Mouse (Mus musculus) neutrophil, adult 83 days (primary cell): ENCODE measurements around the gene Iscu. TPM values are rescaled to one million over a fixed set of nuclear protein-coding genes. Genes with fewer than 3 reads are reported as not detected.

Source experiments
- total RNA-seq, 2 experiments: library from RNA; stranded (reverse); gene quantifications; one replicate each; pipeline ENCODE4 v1.2.4; 2023

Iscu gene
- 10 to 100 TPM; 81.5 to 87.7 TPM for total RNA-seq

DNA sequence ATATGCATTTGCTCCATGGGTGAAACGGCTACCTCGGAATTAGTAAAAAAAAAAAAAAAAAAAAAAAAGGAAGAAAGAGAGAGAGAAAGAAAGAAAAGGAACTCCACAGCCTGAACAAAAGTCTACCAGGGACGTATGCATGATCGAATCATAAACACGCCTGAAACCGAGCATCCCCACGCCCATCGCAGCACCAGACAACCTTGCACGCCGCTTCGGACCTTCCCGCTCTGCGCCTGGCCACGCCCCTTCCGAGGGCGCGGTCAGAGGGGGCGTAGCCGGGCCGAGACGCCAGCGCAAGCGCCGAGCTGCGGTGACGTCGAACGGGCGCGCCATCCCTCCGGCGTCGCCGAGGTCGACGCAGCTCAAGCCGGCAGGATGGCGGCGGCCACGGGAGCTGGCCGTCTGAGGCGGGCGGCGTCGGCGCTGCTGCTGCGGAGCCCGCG lies at the start of gene Iscu, which contains the start of gene Sart3:
Gene Iscu (plus strand): TSS at position 299 of the 446 bp plus-strand sequence.
Gene Sart3 (minus strand): TSS at position 61 of the 446 bp plus-strand sequence.

DNA sequence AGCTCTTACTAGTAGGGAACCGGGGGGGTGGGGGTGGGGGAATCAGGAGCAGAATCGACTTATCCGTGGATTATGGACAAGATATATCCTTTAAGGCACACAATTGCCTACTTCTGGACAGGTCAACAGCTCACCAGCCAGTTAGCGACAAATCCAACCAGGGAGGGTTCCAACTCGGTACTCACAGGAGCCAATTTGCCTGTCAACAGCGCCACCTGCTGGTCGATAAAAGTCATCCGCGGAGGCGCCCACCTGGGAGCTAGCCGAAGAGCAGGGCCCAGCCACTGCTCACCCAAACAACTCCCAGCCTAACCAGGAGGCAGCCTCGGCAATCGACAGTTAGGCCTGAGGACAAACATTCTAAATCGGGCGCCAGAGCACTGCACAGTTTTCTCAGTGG lies 48.1 kb upstream of the Iscu start, which contains the start of gene 1700069L16Rik:
Gene 1700069L16Rik (minus strand): TSS at position 327 of the 400 bp plus-strand sequence.

DNA sequence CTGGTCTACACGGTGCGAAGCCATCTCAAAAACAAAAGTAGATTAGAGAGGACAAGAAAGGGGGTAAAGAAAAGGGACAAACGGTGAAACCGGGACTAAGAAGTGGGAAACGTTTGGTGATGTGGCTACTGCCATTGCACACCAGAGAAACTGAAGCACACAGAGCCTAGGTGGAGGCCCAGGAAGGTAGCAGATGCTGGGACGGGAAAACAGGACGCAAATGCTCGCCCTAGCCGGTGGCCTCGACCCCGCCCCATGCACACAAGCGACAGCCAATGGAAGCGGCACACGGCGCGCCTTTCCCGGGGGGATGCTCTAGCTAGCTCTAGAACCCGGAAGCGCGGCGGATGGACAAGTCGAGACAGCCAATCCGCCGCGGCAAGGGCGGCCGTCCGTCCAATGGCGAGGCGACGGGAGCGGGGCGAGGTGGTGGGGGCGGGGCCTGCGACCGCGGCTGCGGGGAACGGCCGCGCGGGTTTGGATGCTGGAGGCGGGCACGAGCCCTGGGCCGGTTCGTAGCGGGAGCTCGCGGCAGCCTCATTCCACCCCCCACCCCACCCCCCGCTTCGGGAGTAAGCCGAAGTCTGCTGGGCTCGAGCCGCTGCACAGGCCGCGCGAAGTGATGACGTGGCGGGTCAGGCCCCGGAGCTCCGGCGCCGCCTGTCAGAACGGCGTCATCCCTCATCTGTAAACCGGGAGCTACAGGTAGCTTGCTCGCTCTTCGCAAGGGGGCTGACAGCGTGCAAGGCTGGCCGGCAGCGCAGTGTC lies 37.0 kb upstream of the Iscu start, which contains the start of gene Ficd:
Gene Ficd (plus strand): TSS at position 459 of the 768 bp plus-strand sequence.

DNA sequence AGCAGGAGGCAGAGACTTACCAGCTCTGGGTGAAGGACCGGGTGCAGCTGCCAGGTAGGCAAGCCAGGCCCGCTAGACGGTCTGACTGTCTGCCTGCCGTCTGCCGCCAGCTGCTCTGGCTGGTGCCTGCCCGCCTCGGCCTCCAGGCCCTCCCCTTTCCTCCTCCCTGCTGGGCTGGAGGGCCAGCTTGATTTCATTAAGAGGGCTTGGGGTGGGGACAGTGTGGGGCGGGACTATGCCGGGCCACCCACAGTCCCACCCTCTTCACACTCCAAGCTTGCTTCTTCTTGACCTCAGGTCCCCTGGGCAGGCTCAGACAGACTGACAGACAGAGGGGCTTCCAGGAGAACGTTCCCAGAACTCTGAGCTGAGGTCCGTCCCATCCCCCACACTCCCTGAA lies 27.7 kb downstream of the Iscu start, which contains the start of gene Tmem119:
Gene Tmem119 (minus strand): TSS at position 237 of the 400 bp plus-strand sequence.

Other genes starting within 250 kb of the Iscu start
- 1 to 10 TPM; 1.2 to 1.4 TPM for gene Cmklr1, start 122.3 kb upstream of the Iscu start, total RNA-seq
- not detected for gene 1700069L16Rik, start 48.0 kb upstream of the Iscu start, total RNA-seq
- gene Ficd, start 36.9 kb upstream of the Iscu start, total RNA-seq, result 1 to 10 TPM; 4.0 to 4.5 TPM
- gene Sart3, start 238 bp upstream of the Iscu start, total RNA-seq, result 10 to 100 TPM; 34.8 to 37.0 TPM
- 1 to 10 TPM; 2.1 to 2.5 TPM for gene Tmem119, start 27.8 kb downstream of the Iscu start, total RNA-seq
- 100 to 1,000 TPM; 382 to 467 TPM for gene Selplg, start 59.9 kb downstream of the Iscu start, total RNA-seq
- 100 to 1,000 TPM in 1 of 2 experiments, 10 to 100 TPM in 1; 96.1 to 108 TPM for gene Coro1c, start 136.0 kb downstream of the Iscu start, total RNA-seq
- gene Ssh1, start 221.1 kb downstream of the Iscu start, total RNA-seq, result 10 to 100 TPM; 13.2 to 13.3 TPM
- not detected for gene Dao, start 231.0 kb downstream of the Iscu start, total RNA-seq